Mouse (Mus musculus): ENCODE measurements around the gene Pik3cg. TPM values are rescaled to one million over a fixed set of nuclear protein-coding genes. Genes with fewer than 3 reads are reported as not detected.

Gene Pik3cg
- total RNA-seq, 1 experiment from 2014 or later = 1.9 TPM

GRCm38 (mm10) chr12:32143151-32143550 lies 65.3 kb downstream of the Pik3cg start:
- DNase-seq = no peak

DNA sequence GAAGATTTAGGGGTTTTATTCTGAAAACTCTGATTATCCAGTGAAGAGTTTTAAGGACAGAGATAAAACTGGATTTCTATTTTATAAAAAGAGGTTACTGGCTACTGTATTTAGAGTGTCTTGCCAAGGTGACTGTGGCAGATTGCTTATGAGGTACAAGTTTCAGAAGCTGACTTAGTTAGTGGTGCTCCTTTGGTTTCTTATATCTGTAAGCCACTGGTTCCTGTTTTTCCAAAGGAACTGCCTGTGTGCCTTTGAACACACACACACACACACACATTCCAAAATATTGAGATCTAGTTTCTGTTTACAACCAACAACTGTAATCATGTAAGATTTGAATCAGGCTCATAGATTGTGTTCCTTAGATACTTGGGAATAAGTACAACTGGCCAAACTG lies 66.7 kb downstream of the Pik3cg start:
- DNase-seq = no peak

DNA sequence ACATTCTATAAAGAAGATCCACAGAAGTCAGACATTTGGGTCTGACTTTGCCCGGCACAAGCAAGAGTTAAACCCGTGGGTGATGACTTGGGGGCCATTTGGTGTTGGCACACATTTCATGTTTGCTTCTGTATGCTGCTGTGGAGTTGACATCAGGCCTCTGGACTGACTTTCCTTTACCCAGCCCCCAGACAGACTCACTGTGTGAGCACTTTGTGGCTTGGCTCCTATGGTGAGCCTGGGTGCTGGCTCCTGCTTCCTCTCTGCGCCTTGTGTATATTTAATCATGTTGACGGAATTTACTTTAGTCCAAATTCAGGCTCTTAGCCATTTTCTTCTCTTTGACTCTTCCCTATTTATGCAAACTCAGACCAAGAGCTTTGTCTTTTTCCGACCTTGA lies 69.6 kb downstream of the Pik3cg start:
- DNase-seq = no peak

- no peak for DNase-seq
Observed at GRCm38 (mm10) chr12:32138362-32138761, 70.1 kb downstream of the Pik3cg start.

GRCm38 (mm10) chr12:32137542-32137941 lies 70.9 kb downstream of the Pik3cg start:
- DNase-seq = no peak

DNA sequence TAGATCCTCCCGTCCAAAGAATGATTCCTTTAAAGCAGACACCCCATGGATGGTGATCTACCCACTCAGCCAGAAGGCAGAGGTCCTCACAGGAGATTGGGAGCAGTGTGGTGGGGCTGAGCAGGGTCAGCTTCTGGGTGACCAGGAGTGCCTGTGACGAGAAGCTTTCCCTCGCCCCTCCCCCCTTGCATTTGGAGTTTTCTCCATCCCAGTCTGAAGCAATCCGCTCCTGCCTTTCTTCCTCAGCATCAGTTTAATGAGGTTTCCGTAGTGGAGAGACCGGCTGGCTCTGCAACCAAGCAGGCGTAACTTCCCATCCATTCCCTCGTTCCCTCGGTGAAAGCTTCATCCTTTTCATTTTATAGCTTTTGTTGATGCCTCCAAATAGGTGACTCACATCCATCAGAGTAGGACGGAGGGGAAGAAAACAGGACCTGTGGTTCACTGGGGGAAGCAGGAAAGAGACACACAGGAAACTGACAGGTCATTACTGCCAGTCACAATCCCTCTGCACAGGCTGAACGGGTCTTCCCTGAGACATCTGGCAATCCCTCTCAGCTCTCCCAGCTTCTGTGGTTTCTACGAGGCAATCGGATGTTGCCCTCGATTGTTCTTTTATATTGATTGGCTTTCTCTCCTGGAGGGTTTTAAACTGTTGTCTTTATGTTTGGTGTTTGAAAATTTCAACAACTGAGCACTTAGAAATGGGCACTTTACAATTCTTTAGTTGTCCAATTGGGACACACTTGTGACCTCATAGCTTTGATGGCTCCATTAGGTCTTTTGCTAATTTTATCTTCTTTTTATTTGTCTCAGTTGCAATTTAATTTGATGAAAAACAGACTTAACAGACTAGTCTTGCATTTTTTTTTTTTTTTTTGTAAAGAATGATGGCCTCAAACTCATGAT lies 80.6 kb downstream of the Pik3cg start:
- DNase-seq = no peak

GRCm38 (mm10) chr12:32127158-32127557 lies 81.3 kb downstream of the Pik3cg start:
- DNase-seq = no peak

GRCm38 (mm10) chr12:32124456-32124855 lies 84.0 kb downstream of the Pik3cg start:
- DNase-seq = no peak

DNA sequence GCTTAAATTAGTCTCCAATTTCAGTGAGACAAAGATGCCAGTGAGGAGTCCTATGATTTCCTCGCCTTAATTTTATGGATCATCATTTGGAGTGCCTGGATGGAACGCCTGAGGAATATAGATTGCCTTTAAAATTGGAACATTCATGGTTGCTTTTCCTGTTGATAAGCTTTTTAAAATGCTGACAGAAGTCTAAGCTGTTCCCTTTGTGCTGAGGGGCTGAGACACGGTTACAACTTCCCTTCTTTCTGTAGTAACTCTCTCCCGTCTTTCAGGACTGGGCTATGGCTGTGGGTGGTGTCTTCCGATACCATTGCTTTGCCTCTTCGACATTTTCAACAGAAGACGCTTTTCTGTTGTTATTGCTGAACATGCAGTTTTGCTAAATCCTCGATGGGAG lies 84.4 kb downstream of the Pik3cg start:
- no peak for DNase-seq

- peak; percentile 78 for DNase-seq
Observed at GRCm38 (mm10) chr12:32123559-32123958, 84.9 kb downstream of the Pik3cg start.

Other genes starting within 250 kb of the Pik3cg start
- gene Prkar2b, start 147.4 kb downstream of the Pik3cg start, total RNA-seq (2021) = 530 and 583 TPM in 2 replicates
- gene Ccdc71l, start 170.0 kb upstream of the Pik3cg start, total RNA-seq (2021) = 13.3 and 17.1 TPM in 2 replicates